Mouse (Mus musculus): Measurements from ENCODE around the gene Tmigd3.

Gene Tmigd3

DNA sequence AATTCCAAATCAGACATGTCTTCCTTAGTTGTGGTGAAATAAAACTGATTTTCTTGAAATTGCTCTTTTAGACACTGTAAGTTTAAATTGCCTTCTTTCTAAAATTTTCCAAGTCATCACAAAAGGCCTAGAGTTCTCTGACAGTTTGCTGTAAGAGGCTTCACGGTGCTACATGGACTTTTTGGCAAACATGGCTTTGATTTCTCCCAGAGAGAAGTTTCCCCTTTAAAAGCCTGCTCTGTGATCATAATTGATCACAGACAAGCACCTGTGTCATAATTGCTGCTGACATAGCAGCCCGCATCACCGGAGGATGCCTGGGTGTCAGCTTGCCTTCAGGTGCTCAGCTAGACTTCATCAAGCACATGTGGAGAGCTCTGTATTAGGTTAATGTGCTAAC lies at the start of gene Tmigd3, which contains the start of gene Adora3:
Gene Tmigd3 (plus strand): TSS at position 346 of the 400 bp plus-strand sequence.
Gene Adora3 (plus strand): TSS at position 301 of the 400 bp plus-strand sequence.
- no peak for DNase-seq (ENCODE audit: low read depth)

DNA sequence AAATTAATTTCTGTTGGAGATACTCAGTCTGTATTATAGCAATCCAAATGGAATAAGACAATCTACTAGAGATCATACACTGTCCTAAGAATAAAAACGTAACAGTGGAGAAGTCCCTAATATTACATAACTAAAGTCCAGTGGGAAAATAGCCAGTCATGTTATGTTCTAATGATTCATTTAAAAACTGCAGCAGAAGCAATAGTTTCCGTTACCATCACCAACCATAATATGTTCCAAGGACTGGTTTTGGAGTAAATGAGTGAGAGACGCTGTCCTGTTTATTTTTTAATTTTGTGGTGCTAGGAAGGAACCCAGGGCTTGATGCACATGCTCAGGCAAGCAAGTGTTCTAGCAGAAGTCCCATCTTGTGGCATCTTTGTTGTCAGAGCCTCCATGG lies 49.2 kb upstream of the Tmigd3 start:
- DNase-seq (ENCODE audit: low read depth) = no peak

- no peak for DNase-seq (ENCODE audit: low read depth)
Observed at GRCm38 (mm10) chr3:105823609-105824008, 47.1 kb upstream of the Tmigd3 start.

- no peak for DNase-seq (ENCODE audit: low read depth)
Observed at GRCm38 (mm10) chr3:105824103-105824502, 46.6 kb upstream of the Tmigd3 start.

GRCm38 (mm10) chr3:105824704-105825103 lies 46.0 kb upstream of the Tmigd3 start:
- DNase-seq (ENCODE audit: low read depth) = no peak

DNA sequence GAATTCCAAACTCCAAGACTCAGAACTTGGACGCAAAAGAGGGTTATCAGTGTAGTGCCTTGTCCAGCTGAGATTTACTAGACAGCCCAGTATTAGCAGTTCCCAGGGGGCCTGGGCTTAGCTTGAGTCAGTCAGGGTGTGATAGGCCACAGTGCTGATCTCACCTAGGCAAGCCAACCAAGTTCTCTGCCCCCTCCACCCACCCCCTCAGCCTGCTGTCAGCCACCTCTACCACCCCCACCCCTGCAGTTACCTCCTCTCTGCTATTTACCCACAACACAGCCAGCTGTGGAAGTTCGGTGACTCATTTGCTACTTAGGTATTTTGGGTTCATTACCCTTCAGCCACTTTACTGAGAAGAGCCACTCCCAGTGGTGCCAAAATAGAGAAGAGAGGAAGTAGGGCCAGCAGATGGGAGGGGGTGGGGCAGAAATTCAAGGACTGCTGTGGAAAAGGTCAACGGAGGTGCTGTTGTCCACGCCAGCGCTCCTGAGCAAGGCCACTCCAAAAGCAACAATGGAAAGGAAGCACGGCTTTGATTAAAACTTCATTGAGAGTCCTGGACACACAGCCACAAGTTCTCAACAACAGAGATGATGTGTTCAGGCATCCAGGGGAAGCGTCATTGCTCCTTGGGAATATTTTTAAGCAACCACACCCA lies 45.1 kb upstream of the Tmigd3 start:
- peak; percentile 43 for DNase-seq (ENCODE audit: low read depth)

DNA sequence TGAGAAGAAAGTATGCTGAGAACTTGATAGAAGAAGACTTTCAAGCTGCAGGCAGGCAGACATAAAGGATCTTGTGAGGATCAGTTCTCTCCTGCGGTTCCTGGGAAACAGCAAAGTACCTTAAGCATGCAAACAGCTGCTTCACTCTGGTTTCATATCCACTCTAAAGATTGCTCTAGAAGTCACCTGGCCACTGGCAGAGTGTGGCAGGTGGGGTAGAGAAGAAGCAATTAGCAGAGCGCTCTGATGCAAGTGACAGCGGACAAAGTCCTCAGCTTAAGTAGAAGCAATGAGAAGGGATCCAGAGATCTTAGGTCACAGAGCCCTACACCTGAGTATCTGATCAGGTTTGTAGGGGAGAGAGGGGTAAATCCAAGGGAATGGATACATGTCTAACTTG lies 39.1 kb upstream of the Tmigd3 start:
- DNase-seq (ENCODE audit: low read depth) = no peak

GRCm38 (mm10) chr3:105835875-105836274 lies 34.8 kb upstream of the Tmigd3 start:
- DNase-seq (ENCODE audit: low read depth) = no peak

DNA sequence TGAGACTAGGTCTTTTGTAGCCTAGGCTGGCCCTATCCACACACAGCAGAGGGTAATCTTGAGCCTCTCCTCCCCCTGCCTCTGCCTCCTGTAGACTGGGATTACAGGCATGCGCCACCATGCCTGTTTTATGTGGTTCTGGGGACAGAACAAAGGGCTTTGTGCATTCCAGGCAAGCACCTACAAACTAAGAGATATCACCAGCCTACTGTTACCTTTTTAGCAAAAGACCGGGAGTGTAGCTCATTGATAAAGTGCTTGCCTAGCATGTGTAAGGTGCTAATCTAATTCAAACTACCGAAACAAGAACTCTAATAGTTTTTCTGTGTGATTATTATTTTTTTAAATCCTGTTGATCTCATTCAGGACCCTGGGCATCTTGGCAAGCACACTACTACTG lies 33.8 kb upstream of the Tmigd3 start:
- no peak for DNase-seq (ENCODE audit: low read depth)

DNA sequence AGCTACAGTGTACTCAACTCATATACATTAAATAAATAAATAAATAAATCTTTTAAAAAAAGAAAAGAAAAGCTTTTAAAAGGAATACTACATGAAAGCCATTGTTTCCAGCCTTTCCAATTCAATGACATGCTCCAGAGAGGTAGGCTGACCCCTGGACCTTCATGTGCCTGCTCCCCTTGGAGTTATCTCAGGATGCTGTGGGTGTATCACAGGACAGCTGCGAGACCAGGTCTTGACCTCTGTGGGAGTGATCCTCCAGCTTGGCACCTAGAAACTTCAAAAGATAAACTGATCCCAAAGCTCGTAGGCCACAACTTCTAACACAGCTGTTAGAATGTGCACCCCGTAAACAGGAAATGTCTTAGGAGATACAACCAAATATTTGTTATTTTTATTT lies 32.0 kb upstream of the Tmigd3 start:
- no peak for DNase-seq (ENCODE audit: low read depth)

GRCm38 (mm10) chr3:105839836-105840235 lies 30.9 kb upstream of the Tmigd3 start:
- no peak for DNase-seq (ENCODE audit: low read depth)

- no peak for DNase-seq (ENCODE audit: low read depth)
Observed at GRCm38 (mm10) chr3:105846294-105847069, 24.2 kb upstream of the Tmigd3 start.

DNA sequence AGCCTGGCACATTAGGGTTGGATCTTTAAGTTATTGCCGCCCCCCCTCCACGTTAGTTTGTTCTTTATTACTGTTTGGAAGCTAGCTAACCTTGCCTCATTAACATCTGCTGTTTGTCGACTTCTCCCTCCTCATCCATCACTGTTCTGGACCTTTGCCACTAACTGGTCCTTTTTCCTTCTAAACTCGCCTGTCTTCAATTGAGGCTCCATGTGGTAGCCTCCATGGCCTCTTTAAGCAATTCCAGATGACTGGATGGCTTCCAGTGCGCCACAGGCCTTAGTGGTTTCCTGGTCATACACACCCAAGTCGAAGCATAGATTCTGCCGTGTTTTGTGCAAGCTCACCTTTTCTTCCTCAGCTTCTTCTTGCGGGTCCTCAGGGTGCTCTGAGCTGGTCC lies 16.9 kb upstream of the Tmigd3 start:
- DNase-seq (ENCODE audit: low read depth) = no peak

DNA sequence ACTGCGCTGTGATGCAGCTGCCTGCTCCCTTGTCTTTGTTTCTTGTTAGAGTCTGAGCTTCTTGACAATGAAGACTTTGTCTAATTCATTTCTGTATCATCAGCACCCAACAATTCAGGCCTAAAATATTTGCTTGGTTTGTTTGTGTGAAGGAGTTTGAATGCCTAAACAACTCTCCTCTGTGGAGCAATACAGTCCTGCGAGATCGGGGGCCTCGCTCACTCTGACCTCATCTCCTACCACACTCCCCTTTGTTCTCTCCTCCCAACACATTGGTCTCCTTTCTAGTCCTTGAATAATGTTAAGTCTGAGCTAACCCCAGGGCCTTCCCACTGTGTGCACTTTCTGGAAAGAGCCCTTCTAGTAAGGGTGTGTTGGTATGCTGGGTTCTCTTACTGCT lies 15.9 kb upstream of the Tmigd3 start:
- DNase-seq (ENCODE audit: low read depth) = no peak

DNA sequence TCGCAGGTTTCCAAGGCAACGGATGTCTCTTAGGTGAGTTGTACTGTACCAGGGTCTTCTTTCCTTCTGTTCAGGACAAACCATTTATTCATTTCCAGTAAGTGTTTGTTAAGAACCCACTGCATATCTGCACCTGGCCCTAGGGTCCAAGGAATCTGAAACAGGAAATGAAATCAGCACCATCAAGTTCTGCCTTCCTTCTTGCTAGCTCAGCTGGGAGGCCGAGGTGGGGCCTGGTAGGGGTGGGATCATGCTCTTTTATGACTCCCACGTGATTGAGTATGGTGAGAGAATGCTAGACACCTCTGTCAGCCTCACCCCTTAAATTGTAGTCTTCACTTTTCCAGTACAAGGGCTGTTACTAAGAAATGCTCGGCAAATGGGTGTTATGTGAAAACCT lies 13.2 kb upstream of the Tmigd3 start:
- DNase-seq (ENCODE audit: low read depth) = no peak

DNA sequence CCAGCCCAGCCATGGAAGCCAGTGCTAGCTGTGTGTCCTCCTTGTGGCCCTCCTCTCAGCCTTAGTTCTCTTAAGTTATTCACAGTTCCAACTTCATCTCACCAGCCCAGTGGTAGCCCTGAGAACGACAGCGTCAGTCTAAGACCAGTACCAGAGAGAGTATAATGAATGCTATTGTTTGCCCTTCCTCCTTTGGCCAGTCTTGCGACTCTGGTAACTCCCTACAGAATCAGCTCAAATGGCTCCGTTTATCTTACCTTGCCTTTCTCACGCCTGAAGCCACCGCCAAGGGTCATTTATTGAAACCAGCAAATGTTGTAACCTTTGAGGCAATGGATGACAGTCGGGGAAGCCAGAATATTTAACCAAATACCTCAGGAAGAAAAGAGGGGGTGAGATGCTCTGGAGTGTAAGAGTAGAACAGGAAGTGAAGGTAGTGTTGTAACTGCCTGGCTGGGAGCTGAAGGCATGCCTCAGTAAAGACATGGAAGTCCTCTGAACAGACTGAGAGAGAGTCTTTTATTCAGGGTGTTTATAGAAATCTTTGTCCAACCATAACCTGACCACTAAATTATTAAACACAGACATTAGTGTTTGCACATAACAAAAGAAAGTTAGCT lies 8.8 kb upstream of the Tmigd3 start:
- no peak for DNase-seq (ENCODE audit: low read depth)

GRCm38 (mm10) chr3:105864123-105864522 lies 6.6 kb upstream of the Tmigd3 start:
- no peak for DNase-seq (ENCODE audit: low read depth)

DNA sequence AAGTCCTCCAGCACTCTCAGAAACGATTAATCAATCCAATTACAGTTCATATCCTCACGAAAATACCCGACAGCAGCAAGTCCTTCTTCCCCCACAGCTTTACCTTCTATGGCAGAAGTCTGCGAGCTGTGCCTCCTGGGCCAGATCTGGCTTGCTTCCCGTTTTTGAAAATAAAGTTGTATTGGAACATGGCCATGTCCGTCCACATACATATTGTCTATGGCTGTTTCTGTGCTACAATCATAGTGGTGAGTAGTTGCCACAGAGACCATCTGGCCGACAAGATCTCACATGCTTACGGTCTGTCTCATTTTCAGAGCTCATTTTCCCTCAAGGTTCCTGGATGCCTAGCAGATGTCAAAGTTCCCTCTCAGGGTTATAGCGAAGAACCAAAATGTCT lies 5.6 kb upstream of the Tmigd3 start:
- DNase-seq (ENCODE audit: low read depth) = no peak

GRCm38 (mm10) chr3:105868135-105868534 lies 2.6 kb upstream of the Tmigd3 start:
- no peak for DNase-seq (ENCODE audit: low read depth)

GRCm38 (mm10) chr3:105872034-105872433 lies 1.3 kb downstream of the Tmigd3 start:
- no peak for DNase-seq (ENCODE audit: low read depth)

DNA sequence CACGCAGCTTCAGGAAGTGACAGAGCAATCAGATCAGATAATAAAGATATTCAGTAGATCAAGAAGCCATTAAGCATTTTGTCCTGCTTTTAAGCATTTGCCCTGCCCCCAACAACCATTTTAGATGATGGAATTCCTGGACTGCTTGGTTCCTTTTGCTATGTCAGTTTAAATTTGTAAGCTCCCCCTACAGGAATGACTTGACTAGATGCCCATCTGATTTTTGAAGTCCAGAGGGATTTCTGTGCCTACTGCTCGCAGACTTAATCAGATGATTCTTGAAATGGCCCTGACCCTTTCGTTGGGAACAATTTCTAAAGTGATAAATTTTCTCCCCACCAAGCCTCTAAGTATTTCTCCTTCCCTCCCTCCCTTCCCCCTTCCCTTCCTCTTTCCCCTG lies 1.9 kb downstream of the Tmigd3 start:
- DNase-seq (ENCODE audit: low read depth) = no peak

- no peak for DNase-seq (ENCODE audit: low read depth)
Observed at GRCm38 (mm10) chr3:105873451-105874445, 3.0 kb downstream of the Tmigd3 start.
